Mouse (Mus musculus) midbrain, embryonic 12.5 days (tissue): ENCODE results near the gene Dnmt1. TPM values are rescaled to one million over a fixed set of nuclear protein-coding genes. Genes with fewer than 3 reads are reported as not detected.
A peak's percentile ranks its signal among the peaks of the same experiment; 100 is the strongest.

Source experiments
- ATAC-seq: fragments of 200-750 bp; cut with Nextera tagmentation; 2 replicates; pipeline ENCODE4 v1.8.0; 2017; ENCODE audit warnings: low read depth, moderate TSS enrichment, moderate library complexity; ENCODE audit not compliant: low FRiP score
- H3K27ac ChIP-seq: fragments of 300-500 bp; sonication (generic); replicated peaks from 2 replicates; pipeline ENCODE4 v1.5.1; 2016; ENCODE audit warnings: mild to moderate bottlenecking
- H3K27me3 ChIP-seq: fragments of 300-500 bp; sonication (generic); 2 replicates; pipeline ENCODE4 v1.6.1; 2016; ENCODE audit warnings: mild to moderate bottlenecking
- H3K36me3 ChIP-seq: fragments of 300-500 bp; sonication (generic); 2 replicates; pipeline ENCODE4 v1.6.1; 2016
- H3K4me1 ChIP-seq: fragments of 300-500 bp; sonication (generic); 2 replicates; pipeline ENCODE4 v1.6.1; 2016
- H3K4me2 ChIP-seq: fragments of 300-500 bp; sonication (generic); replicated peaks from 2 replicates; pipeline ENCODE4 v1.6.1; 2016; ENCODE audit warnings: mild to moderate bottlenecking, moderate library complexity
- H3K4me3 ChIP-seq: fragments of 300-500 bp; sonication (generic); 2 replicates; pipeline ENCODE4 v1.5.1; 2016; ENCODE audit warnings: mild to moderate bottlenecking
- H3K9ac ChIP-seq: fragments of 300-500 bp; sonication (generic); replicated peaks from 2 replicates; pipeline ENCODE4 v1.6.1; 2016; ENCODE audit warnings: mild to moderate bottlenecking, moderate library complexity
- H3K9me3 ChIP-seq: fragments of 300-500 bp; sonication (generic); 2 replicates; pipeline ENCODE4 v1.6.1; 2016; ENCODE audit warnings: mild to moderate bottlenecking
- WGBS: fragments of 180-500 bp; shearing (Covaris S2); methylation state at CpG from one replicate; pipeline ENCODE4 v1.1.7; 2016; 5-methylcytosine and 5-hydroxymethylcytosine counted together
- polyA plus RNA-seq: library from polyadenylated mRNA; unstranded; fragments of >200 nt; fragmentation: Nextera tagmentation; extraction: Ambion mirVana; gene quantifications from 2 replicates; pipeline ENCODE4 v1.2.1, GENCODE M21; 2016

Dnmt1 gene
- polyA plus RNA-seq, 1 experiment from 2014 or later, result 109 TPM

DNA sequence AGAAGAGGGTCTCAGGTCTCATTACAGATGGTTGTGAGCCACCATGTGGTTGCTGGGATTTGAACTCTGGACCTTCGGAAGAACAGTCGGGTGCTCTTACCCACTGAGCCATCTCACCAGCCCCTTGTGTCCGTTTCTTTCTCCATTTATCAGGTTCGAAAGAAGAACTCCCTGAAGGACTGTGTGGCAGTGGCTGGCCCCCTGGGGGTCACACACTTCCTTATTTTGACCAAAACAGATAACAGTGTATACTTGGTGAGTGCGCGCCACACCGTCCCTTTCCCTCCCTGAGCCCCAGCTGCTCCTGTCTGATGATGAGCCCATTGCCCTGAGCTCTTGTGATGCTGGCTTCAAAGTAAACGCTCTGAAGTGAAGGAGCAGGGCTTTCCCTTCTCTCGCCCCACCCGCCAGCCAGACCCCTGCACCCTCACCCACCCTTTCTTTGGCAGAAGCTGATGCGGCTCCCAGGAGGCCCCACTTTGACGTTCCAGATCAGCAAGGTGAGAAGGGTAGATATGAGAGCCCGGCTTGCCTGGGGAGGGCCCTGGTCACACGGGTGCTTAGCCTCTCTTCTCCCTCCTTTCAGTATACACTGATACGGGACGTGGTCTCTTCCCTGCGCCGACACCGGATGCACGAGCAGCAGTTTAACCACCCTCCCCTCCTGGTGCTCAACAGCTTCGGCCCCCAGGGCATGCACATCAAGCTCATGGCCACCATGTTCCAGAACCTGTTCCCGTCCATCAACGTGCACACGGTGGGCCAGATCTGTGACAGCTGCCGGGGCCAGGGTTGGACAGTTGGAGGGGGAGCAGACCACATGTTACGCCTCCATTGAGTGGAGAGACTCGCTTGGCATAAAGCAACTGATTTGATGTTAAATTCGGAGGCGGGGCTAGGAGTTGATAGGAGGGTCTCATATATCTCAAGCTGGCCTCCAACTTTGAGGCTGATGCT lies 70.2 kb downstream of the Dnmt1 start:
- Histone ChIP-seq H3K9ac (no peak overlapping the region), H3K27me3 (no peaks in the 10 kb centered on the region), H3K36me3 (peaks cover 53% of the 10 kb centered on the region), H3K9me3 (no peaks in the 10 kb centered on the region), H3K4me1 (peaks cover 12% of the 10 kb centered on the region), H3K4me3 (peak overlapping the region; percentile 14; the same call in 1 of the 2 replicates), H3K27ac (no peak overlapping the region), H3K4me2 (peak overlapping the region; percentile 73)
- 87% methylated on average over 29 of the region's 29 CpGs for WGBS
- ATAC-seq, result no peak

GRCm38 (mm10) chr9:20888386-20888765 lies 71.3 kb downstream of the Dnmt1 start:
- no peaks in the 10 kb centered on the region for H3K9me3 ChIP-seq
- peak overlapping the region; percentile 85 for H3K9ac ChIP-seq
- peak overlapping the region; percentile 73 for H3K4me2 ChIP-seq
- under 1% methylated on average over 28 of the region's 30 CpGs for WGBS
- no peaks in the 10 kb centered on the region for H3K27me3 ChIP-seq
- ATAC-seq, result no peak
- peaks cover 42% of the 10 kb centered on the region for H3K36me3 ChIP-seq
- H3K27ac ChIP-seq, result peak overlapping the region; percentile 91
- peak overlapping the region; percentile 74 for H3K4me3 ChIP-seq
- H3K4me1 ChIP-seq, result peaks cover 12% of the 10 kb centered on the region

- Histone ChIP-seq H3K27me3 (no peaks in the 10 kb centered on the region), H3K4me2 (peak within 1 kb of the TSS; percentile 73), H3K9ac (peak within 1 kb of the TSS; percentile 85), H3K4me3 (peak within 1 kb of the TSS; percentile 74), H3K9me3 (no peaks in the 10 kb centered on the region), H3K4me1 (peaks cover 12% of the 10 kb centered on the region), H3K27ac (peak within 1 kb of the TSS; percentile 91), H3K36me3 (peaks cover 36% of the 10 kb centered on the region)
- peak; percentile 98 for ATAC-seq
- under 1% methylated on average over 40 of the region's 43 CpGs for WGBS
Measured at GRCm38 (mm10) chr9:20887704-20888385, 71.8 kb downstream of the Dnmt1 start, which contains the start of gene Ppan. Gene Ppan (plus strand): TSS chr9:20888175.

- no peaks in the 10 kb centered on the region for H3K9me3 ChIP-seq
- 87% methylated on average over 6 of the region's 6 CpGs for WGBS
- H3K36me3 ChIP-seq, result peaks cover 30% of the 10 kb centered on the region
- no peak for ATAC-seq
- peak overlapping the region; percentile 73; the same call in 1 of the 2 replicates for H3K4me2 ChIP-seq
- H3K27ac ChIP-seq, result no peak overlapping the region
- H3K27me3 ChIP-seq, result no peaks in the 10 kb centered on the region
- peaks cover 12% of the 10 kb centered on the region for H3K4me1 ChIP-seq
- no peak overlapping the region for H3K4me3 ChIP-seq
- no peak overlapping the region for H3K9ac ChIP-seq
Measured at GRCm38 (mm10) chr9:20887191-20887590, 72.5 kb downstream of the Dnmt1 start.

- no peaks in the 10 kb centered on the region for H3K9me3 ChIP-seq
- no peak overlapping the region for H3K9ac ChIP-seq
- ATAC-seq, result no peak
- no peak overlapping the region for H3K4me3 ChIP-seq
- WGBS, result 92% methylated on average over 2 of the region's 2 CpGs
- no peak overlapping the region for H3K27ac ChIP-seq
- H3K4me1 ChIP-seq, result peaks cover 12% of the 10 kb centered on the region
- H3K4me2 ChIP-seq, result no peak overlapping the region
- H3K36me3 ChIP-seq, result peaks cover 24% of the 10 kb centered on the region
- H3K27me3 ChIP-seq, result no peaks in the 10 kb centered on the region
Measured at GRCm38 (mm10) chr9:20886563-20886962, 73.1 kb downstream of the Dnmt1 start.

GRCm38 (mm10) chr9:20879097-20879792 lies 80.4 kb downstream of the Dnmt1 start, which contains the start of gene Angptl6:
Gene Angptl6 (minus strand): TSS chr9:20879727.
- Histone ChIP-seq H3K36me3 (no peaks in the 10 kb centered on the region), H3K4me3 (peak within 1 kb of the TSS; percentile 39), H3K27ac (peak within 1 kb of the TSS; percentile 81), H3K27me3 (no peaks in the 10 kb centered on the region), H3K4me1 (0 out of 2 replicates have a peak, but pooled peaks cover 5% of the 10 kb centered on the region), H3K9ac (peak within 1 kb of the TSS; percentile 61), H3K4me2 (peak within 1 kb of the TSS; percentile 54), H3K9me3 (no peaks in the 10 kb centered on the region)
- ATAC-seq, result no peak
- 94% methylated on average over 13 of the region's 13 CpGs for WGBS

GRCm38 (mm10) chr9:20878710-20879065 lies 81.0 kb downstream of the Dnmt1 start:
- no peaks in the 10 kb centered on the region for H3K36me3 ChIP-seq
- WGBS, result 23% methylated on average over 10 of the region's 10 CpGs
- peak; percentile 13; the same call in 1 of the 2 replicates for ATAC-seq

DNA sequence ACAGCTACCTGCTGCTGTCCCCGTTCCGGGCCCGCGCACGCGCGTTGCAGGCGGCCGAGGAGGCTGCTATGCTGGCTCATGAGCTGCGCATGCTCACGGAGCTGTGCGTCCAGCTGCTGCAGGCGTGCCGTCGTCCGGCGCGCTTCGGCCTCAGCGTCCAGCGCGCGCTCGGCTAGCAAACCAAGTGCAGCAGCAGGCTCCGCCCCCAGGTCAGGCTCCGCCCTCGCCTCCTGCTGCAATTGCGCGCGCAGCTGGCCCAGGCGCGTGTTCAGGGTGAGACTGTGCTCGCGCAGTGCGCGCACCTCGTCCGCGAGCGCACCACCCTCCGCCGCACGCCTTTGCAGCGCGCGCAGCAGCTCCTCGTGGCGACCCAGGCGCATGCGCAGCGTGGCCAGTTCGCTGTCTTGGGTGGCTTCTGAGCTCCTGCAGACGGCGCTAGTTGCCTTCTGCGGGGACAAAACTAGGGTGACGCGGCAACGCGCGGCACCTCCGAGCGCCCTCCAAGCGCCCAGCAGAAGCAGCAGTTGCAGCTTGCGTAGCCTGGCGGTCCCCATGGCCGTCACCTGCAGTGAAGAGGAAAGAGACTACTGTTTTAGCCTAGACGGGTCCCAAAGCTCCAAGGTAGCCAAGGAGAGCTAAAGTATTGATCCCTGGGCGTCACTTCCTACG lies 81.5 kb downstream of the Dnmt1 start:
- Histone ChIP-seq H3K9ac (peak overlapping the region; percentile 61), H3K27me3 (no peaks in the 10 kb centered on the region), H3K9me3 (no peaks in the 10 kb centered on the region), H3K36me3 (no peaks in the 10 kb centered on the region), H3K27ac (peak overlapping the region; percentile 81), H3K4me3 (peak overlapping the region; percentile 39), H3K4me1 (0 out of 2 replicates have a peak, but pooled peaks cover 5% of the 10 kb centered on the region), H3K4me2 (peak overlapping the region; percentile 54)
- peak; percentile 95 for ATAC-seq
- under 1% methylated on average over 69 of the region's 69 CpGs for WGBS

More at GRCm38 (mm10) chr9:20878710-20879065, 81.0 kb downstream of the Dnmt1 start:
- Histone ChIP-seq H3K27ac (peak overlapping the region; percentile 81), H3K4me3 (peak overlapping the region; percentile 39), H3K4me1 (0 out of 2 replicates have a peak, but pooled peaks cover 5% of the 10 kb centered on the region), H3K27me3 (no peaks in the 10 kb centered on the region), H3K4me2 (peak overlapping the region; percentile 54), H3K9ac (peak overlapping the region; percentile 61), H3K9me3 (no peaks in the 10 kb centered on the region)

- Histone ChIP-seq H3K4me1 (0 out of 2 replicates have a peak, but pooled peaks cover 5% of the 10 kb centered on the region), H3K27me3 (no peaks in the 10 kb centered on the region), H3K4me2 (peak overlapping the region; percentile 54), H3K9ac (peak overlapping the region; percentile 20), H3K4me3 (peak overlapping the region; percentile 39), H3K36me3 (no peaks in the 10 kb centered on the region), H3K27ac (0 out of 2 replicates have a peak overlapping the region, but pooled peaks have one; percentile 43), H3K9me3 (no peaks in the 10 kb centered on the region)
- 38% methylated on average over 14 of the region's 14 CpGs for WGBS
- ATAC-seq, result no peak; the same call in 1 of the 2 replicates
Measured at GRCm38 (mm10) chr9:20877118-20878040, 82.3 kb downstream of the Dnmt1 start.
